Mouse (Mus musculus) kidney, adult 9 months (tissue): ENCODE measurements around the gene Rpl3.
A peak's percentile ranks its signal among the peaks of the same experiment; 100 is the strongest.

Source experiments
- DNase-seq: peaks from one replicate; pipeline ENCODE4 v3.0.0; 2022

Rpl3 gene

DNA sequence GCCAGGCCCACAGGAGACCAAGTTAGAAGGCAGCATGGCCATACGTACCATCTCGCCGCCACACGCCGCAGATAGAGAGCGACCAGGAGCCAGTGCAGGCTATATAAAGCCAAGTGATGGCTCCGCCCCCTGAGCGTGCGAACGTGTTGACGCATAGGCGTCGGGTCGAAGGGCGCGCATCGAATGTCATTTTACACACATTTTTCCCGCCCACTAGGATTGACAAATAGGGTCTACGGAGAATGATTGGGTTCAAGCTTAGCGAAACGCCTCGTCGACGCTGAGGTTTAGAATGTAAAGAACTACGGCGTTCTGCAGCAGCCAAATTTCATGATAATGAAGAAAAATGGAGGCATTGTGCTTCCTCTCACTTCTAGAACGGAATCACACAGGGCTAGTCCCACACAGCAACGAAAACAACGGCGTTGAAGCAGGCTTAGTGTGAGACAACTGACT is 8.4 kb downstream of the Rpl3 start:
- peak; percentile 99 for DNase-seq

GRCm38 (mm10) chr15:80082661-80083275 is 8.9 kb downstream of the Rpl3 start:
- no peak for DNase-seq

DNA sequence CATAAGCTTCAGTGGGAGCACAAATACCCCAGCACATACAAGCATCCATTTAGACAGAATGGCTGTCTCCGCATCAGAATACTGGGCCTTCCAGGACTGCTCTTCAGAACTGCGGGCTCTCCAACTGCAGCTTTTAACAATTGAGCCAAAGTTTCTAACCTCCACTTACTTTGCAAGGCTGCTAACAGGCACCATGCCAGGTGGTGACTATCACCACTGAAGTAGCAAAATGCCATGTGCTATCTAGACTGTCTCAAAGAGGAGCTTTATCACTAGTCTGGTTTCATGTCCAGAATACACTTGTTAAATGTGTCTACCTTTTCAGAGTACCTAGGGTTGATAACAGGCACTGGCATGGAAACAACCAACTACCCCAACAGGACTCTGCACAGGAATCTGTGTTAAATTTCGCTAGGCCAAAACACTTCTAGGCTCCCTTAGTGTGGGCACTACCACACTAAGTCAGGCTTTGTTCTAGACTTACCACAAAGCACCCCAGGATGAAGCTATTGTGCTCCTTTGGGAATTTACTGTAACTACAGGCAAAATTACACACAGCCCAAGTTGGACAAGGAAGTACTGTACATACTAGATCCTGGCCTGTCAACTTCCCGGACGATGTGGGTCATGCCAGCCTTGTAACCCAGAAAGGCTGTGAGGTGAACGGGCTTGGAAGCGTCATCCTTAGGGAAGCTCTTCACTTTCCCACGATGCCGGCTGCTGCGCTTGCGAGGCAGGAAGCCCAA is 9.7 kb downstream of the Rpl3 start:
- no peak for DNase-seq

- peak; percentile 56 for DNase-seq
Measured at GRCm38 (mm10) chr15:80080711-80081615, 10.7 kb downstream of the Rpl3 start.

DNA sequence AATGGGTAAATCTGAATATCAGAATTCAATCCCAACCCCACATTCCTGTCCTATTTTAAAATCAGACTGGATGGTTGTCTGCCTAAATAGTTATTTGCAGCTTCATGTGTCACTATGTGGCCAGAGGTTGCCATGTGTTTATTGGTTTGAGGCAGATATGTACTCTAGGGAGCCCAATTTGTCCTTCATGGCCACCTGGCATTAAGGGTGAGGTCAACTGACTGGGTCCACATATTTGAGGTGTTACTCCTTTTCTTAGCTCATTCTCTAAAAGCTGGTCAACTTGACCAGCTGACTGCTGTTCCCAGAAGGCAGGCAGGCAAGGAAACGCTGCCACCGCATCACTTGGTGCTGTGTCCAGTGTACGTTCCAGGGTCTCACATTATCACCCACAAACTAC is 11.7 kb downstream of the Rpl3 start:
- no peak for DNase-seq

- DNase-seq: no peak
Measured at GRCm38 (mm10) chr15:80079129-80079668, 12.5 kb downstream of the Rpl3 start.

GRCm38 (mm10) chr15:80078058-80078814 is 13.4 kb downstream of the Rpl3 start:
- no peak for DNase-seq

GRCm38 (mm10) chr15:80076338-80077136 is 15.1 kb downstream of the Rpl3 start:
- DNase-seq: peak; percentile 78

DNA sequence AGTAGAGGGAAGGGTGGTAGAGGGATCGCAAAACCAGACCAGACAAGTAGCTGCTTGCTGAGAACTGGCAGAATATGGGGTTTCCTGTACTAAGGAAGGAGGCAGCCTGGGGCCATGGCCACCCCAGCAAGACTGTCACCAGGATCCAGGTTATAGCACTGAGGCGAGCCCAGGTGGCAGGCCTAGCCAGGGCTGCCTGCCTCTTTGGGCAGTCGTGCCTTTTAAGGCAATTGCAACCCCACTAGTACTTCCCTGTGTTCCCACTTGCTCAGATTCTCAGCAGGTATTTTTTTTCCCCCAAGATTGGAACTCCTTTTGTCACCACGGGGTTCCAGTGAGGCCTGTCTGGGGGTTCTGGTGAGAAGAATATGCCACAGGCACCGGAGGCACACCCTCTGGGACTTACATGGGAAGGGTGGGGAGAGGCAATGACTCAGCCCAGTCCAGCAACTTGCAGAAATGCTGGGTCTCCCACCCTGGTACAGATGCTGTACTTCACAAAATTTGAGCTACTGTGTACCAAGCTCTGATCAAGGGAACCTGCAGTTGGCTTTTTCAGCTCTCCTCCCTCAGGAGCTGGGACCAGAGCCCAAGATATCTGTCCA is 15.8 kb downstream of the Rpl3 start:
- no peak for DNase-seq

DNA sequence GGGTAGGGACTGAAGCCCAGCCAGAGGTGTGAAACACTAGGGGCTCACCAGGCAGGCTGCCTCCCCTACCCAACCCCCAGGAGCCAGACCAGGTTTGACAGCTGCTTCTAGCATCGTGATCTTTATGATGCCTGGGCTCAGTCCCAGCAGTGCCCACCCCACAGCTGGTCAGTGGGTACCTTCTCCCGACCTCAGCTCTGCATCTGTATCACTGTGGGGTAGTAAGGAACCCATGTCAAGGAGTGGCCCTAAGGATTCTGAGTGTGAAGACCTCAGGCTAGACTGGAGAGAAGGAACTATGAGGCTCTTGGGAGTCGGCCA is 16.3 kb downstream of the Rpl3 start:
- no peak for DNase-seq

DNA sequence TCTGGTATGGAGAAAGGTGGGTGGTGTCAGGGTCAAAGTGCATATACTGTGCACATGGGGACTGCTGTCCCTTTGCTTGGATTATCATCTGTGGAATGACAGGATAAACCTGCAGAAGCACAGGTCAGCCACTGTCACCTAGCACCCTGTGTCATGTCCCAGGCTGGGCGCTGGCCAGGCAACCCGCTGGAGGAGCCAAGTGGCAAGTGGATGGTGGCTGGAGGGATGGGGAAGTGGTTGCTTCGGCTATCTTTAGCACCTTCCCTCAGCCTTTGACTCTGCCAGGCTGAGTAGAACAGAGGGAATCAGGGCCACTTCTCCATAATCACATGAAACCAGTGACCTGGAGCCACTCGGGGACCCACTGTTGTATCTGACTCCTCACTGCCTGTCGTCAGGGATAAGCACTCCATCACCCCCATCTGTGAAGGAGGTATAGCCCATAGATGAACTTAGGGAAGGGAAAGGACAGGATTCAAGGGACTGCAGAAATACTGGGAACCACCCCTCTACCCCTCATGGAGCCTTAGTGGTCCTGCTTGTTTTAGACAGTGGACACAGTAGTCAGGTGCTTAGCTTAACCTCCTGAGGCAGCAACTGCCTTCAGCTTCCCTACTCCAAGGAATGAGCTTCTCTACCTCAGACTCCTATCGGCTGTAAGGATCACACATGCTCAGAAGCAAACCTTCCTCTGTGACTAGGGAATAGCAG is 16.9 kb downstream of the Rpl3 start:
- no peak for DNase-seq

GRCm38 (mm10) chr15:80073256-80073621 is 18.4 kb downstream of the Rpl3 start:
- DNase-seq: no peak

GRCm38 (mm10) chr15:80072579-80073255 is 19.0 kb downstream of the Rpl3 start:
- DNase-seq: no peak

GRCm38 (mm10) chr15:80071951-80072437 is 19.7 kb downstream of the Rpl3 start:
- no peak for DNase-seq

- DNase-seq: no peak
Measured at GRCm38 (mm10) chr15:80070095-80070644, 21.5 kb downstream of the Rpl3 start.

GRCm38 (mm10) chr15:80069171-80069570 is 22.5 kb downstream of the Rpl3 start:
- DNase-seq: no peak

DNA sequence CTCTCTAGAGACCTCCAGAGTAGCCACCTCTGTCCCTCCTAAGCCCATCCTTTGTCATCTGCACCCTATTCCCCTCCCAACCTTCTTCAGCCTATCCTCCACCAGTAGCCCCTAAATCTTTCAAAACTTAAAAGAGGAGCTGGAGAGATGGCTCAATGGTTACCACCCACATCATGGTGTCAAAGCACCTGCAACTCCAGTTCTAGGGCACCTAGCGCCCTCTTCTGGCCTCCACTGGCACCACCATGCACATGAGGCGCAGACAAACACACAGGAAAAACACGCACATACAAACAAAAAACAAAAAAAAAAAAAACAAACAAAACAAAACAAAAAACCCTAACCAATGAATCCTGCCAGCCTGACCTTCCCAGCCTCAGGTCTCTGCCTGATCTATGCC is 25.1 kb downstream of the Rpl3 start:
- DNase-seq: no peak

DNA sequence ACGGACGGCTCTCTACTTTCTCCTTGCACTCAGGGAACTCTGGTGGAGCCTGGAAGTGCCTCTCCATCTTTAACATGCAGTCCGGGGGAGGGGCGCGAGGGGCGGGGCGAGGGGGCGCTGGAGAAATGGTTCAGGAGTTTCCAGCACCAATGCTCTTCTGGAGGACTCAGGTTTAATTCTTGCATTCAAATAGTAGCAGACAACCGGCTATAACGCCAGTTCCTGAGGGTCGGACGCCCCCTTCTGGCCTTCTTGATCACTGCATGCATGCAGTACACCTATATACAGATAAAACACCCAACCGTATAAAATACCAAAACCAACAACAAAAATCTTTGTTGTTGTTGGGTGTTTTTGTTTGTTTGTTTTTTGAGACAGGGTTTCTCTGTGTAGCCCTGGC is 26.3 kb downstream of the Rpl3 start:
- no peak for DNase-seq

DNA sequence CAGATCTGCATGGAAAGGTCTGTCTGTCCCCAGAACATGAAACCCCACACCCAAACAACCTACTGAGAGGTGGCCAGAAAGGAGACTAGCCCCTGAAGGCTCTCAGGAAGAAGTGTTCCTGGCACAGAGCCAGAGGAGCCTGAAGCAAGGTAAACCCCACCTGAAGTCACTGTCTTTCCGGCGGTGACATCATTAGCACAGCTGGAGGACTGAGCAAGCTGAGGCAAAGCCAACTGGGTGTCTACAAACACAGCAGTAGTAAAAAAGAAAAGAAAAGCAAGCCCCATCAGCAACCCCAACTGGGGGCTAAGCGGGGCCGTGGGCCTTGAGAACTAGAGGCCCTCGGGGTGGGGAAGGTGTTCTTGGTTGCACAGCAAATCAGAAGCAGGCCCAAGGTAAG is 26.7 kb downstream of the Rpl3 start:
- DNase-seq: no peak

DNA sequence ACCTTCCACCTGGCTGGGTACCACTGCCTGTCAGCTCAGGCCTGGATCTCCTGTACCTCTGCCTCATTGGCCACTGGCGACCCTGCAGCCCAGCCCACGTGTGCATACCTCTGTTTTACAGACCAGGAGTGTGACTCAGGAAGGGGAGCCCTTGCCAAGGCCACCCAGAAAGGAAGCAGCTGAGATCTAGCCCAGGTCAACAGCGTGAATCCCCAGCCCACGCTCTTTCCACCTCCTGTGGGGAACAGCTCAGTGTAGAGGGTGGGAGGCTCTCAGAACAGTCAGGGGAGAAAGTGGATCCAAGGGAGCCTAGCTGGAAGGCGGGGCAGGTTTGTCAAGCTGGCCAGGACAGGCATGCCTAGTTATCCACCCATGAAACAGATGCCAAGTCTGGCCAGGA is 28.8 kb downstream of the Rpl3 start:
- no peak for DNase-seq
